Mouse (Mus musculus) MEL (cell line): ENCODE data around the gene Fxr2. TPM values are rescaled to one million over a fixed set of nuclear protein-coding genes. Genes with fewer than 3 reads are reported as not detected.
"Not testable (repeated sequence)": the region's sequence is repeated elsewhere in the genome, so short reads cannot be mapped to it uniquely, and the experiment has no call there.

ENCODE experiments used
- DNase-seq: peaks from one replicate; pipeline ENCODE4 v3.0.0; 2011; ENCODE audit warnings: low read depth, low spot score
- H3K27ac ChIP-seq: 2 replicates; pipeline ENCODE4 v1.5.1; 2012; ENCODE audit warnings: low read depth, mild to moderate bottlenecking, control low read depth, low read length, moderate library complexity; ENCODE audit not compliant: control insufficient read depth
- H3K27me3 ChIP-seq, 2 experiments: fragments of 150-350 bp in 1 of 2; sonication (generic) in 1 of 2; 2 replicates each; pipeline ENCODE4 v1.6.1; 2012; ENCODE audit warnings: low read length in 2 of 2, mild to moderate bottlenecking in 2 of 2, improper control_type of control experiment in 1 of 2, moderate library complexity in 1 of 2; ENCODE audit not compliant: insufficient read depth in 2 of 2, control insufficient read depth in 1 of 2
- H3K36me3 ChIP-seq, 2 experiments: 2 replicates each; pipeline ENCODE4 v1.6.1; 2012 to 2014; ENCODE audit warnings: low read length in 2 of 2, improper control_type of control experiment in 1 of 2, inconsistent platforms in 1 of 2, mild to moderate bottlenecking in 1 of 2; ENCODE audit not compliant: insufficient read depth in 2 of 2, control insufficient read depth in 1 of 2
- H3K4me1 ChIP-seq, 2 experiments: fragments of 150-350 bp in 1 of 2; sonication (generic) in 1 of 2; 2 replicates each; pipeline ENCODE4 v1.6.1; 2012; ENCODE audit warnings: low read length in 2 of 2, improper control_type of control experiment in 1 of 2, mild to moderate bottlenecking in 1 of 2; ENCODE audit not compliant: insufficient read depth in 2 of 2, control insufficient read depth in 1 of 2
- H3K4me3 ChIP-seq, 2 experiments: fragments of 150-350 bp in 1 of 2; sonication (generic) in 1 of 2; 2 replicates each; pipeline ENCODE4 v1.5.1; 2012; ENCODE audit warnings: low read depth in 2 of 2, low read length in 2 of 2, mild to moderate bottlenecking in 2 of 2, moderate library complexity in 2 of 2, control low read depth in 1 of 2, improper control_type of control experiment in 1 of 2; ENCODE audit not compliant: control insufficient read depth in 1 of 2, insufficient read depth in 1 of 2
- H3K79me2 ChIP-seq: 2 replicates; pipeline ENCODE4 v1.6.1; 2012; ENCODE audit warnings: mild to moderate bottlenecking, low read length, moderate library complexity; ENCODE audit not compliant: control insufficient read depth, poor library complexity, insufficient read depth
- H3K9ac ChIP-seq: 2 replicates; pipeline ENCODE4 v1.6.1; 2012; ENCODE audit warnings: low read depth, mild to moderate bottlenecking, control low read depth, low read length, moderate library complexity; ENCODE audit not compliant: control insufficient read depth, poor library complexity, severe bottlenecking
- H3K9me3 ChIP-seq: fragments of 150-350 bp; sonication (generic); replicated peaks from 2 replicates; pipeline ENCODE4 v1.6.1; 2012; ENCODE audit warnings: mild to moderate bottlenecking, low read length, improper control_type of control experiment, moderate library complexity; ENCODE audit not compliant: insufficient read depth
- CTCF ChIP-seq, 3 experiments: IDR thresholded peaks in 2 of 3; conservative IDR thresholded peaks in 1 of 3; 2 replicates each; pipeline ENCODE4 v1.5.1; 2011 to 2012; ENCODE audit warnings: low read length in 3 of 3, low read depth in 2 of 3, mild to moderate bottlenecking in 2 of 3, improper control_type of control experiment in 1 of 3, inconsistent platforms in 1 of 3, mixed read lengths in 1 of 3, moderate library complexity in 1 of 3; ENCODE audit not compliant: control insufficient read depth in 1 of 3, insufficient read depth in 1 of 3, poor library complexity in 1 of 3, severe bottlenecking in 1 of 3
- E2F4 ChIP-seq: IDR thresholded peaks from 2 replicates; pipeline ENCODE4 v1.6.1; 2011; ENCODE audit warnings: low read depth, low read length, improper control_type of control experiment, borderline replicate concordance
- ELF1 ChIP-seq: IDR thresholded peaks from 2 replicates; pipeline ENCODE4 v1.6.1; 2014; ENCODE audit warnings: low read depth, mild to moderate bottlenecking, inconsistent platforms, low read length, improper control_type of control experiment, moderate library complexity
- EP300 ChIP-seq, 2 experiments: IDR thresholded peaks; 2 replicates each; pipeline ENCODE4 v1.6.1; 2011; ENCODE audit warnings: improper control_type of control experiment in 2 of 2, low read length in 2 of 2, low read depth in 1 of 2, mild to moderate bottlenecking in 1 of 2
- ETS1 ChIP-seq: IDR thresholded peaks from 2 replicates; pipeline ENCODE4 v1.6.1; 2012; ENCODE audit warnings: low read depth, mild to moderate bottlenecking, inconsistent platforms, low read length, improper control_type of control experiment, moderate library complexity
- HCFC1 ChIP-seq: IDR thresholded peaks from 2 replicates; pipeline ENCODE4 v1.6.1; 2012; ENCODE audit warnings: low read depth, mild to moderate bottlenecking, inconsistent platforms, low read length, improper control_type of control experiment, moderate library complexity
- JUND ChIP-seq: IDR thresholded peaks from 2 replicates; pipeline ENCODE4 v1.6.1; 2011; ENCODE audit warnings: low read depth, mild to moderate bottlenecking, improper control_type of control experiment, low read length
- KAT2A ChIP-seq: conservative IDR thresholded peaks from 2 replicates; pipeline ENCODE4 v1.6.1; 2012; ENCODE audit warnings: low read depth, low read length, improper control_type of control experiment, inconsistent platforms
- MAFK ChIP-seq: IDR thresholded peaks from 2 replicates; pipeline ENCODE4 v1.6.1; 2011; ENCODE audit warnings: low read depth, mild to moderate bottlenecking, low read length, improper control_type of control experiment, borderline replicate concordance
- MAX ChIP-seq: IDR thresholded peaks from 2 replicates; pipeline ENCODE4 v1.6.1; 2011; ENCODE audit warnings: low read length, improper control_type of control experiment
- MAZ ChIP-seq: IDR thresholded peaks from 2 replicates; pipeline ENCODE4 v1.6.1; 2012; ENCODE audit warnings: low read depth, mild to moderate bottlenecking, inconsistent platforms, low read length, improper control_type of control experiment
- MEF2A ChIP-seq: IDR thresholded peaks from 2 replicates; pipeline ENCODE4 v1.6.1; 2014; ENCODE audit warnings: low read depth, mild to moderate bottlenecking, inconsistent platforms, low read length, improper control_type of control experiment; ENCODE audit not compliant: poor library complexity, insufficient replicate concordance, severe bottlenecking; ENCODE audit errors: extremely low read depth
- MXI1 ChIP-seq: IDR thresholded peaks from 2 replicates; pipeline ENCODE4 v1.6.1; 2011; ENCODE audit warnings: mild to moderate bottlenecking, low read depth, low read length, improper control_type of control experiment
- MYC ChIP-seq: IDR thresholded peaks from 2 replicates; pipeline ENCODE4 v1.6.1; 2011; ENCODE audit warnings: low read depth, mild to moderate bottlenecking, low read length, improper control_type of control experiment, moderate library complexity
- NELFE ChIP-seq: IDR thresholded peaks from 2 replicates; pipeline ENCODE4 v1.6.1; 2011; ENCODE audit warnings: low read depth, low read length, improper control_type of control experiment
- NRF1 ChIP-seq: IDR thresholded peaks from 2 replicates; pipeline ENCODE4 v1.6.1; 2014; ENCODE audit warnings: low read depth, mild to moderate bottlenecking, inconsistent platforms, low read length, improper control_type of control experiment, moderate library complexity; ENCODE audit not compliant: poor library complexity, insufficient read depth, severe bottlenecking
- POLR2A ChIP-seq, 2 experiments: IDR thresholded peaks; 2 replicates each; pipeline ENCODE4 v1.6.1; 2011 to 2012; ENCODE audit warnings: low read length in 2 of 2, mild to moderate bottlenecking in 2 of 2, control low read depth in 1 of 2, improper control_type of control experiment in 1 of 2, low read depth in 1 of 2, moderate library complexity in 1 of 2; ENCODE audit not compliant: control insufficient read depth in 1 of 2, insufficient read depth in 1 of 2, poor library complexity in 1 of 2
- POLR2AphosphoS5 ChIP-seq: IDR thresholded peaks from 2 replicates; pipeline ENCODE4 v1.6.1; 2012; ENCODE audit warnings: low read depth, borderline replicate concordance, mild to moderate bottlenecking, inconsistent platforms, low read length, moderate library complexity, mixed read lengths
- RAD21 ChIP-seq: IDR thresholded peaks from 2 replicates; pipeline ENCODE4 v1.6.1; 2011; ENCODE audit warnings: mild to moderate bottlenecking, low read depth, low read length, improper control_type of control experiment
- RCOR1 ChIP-seq: IDR thresholded peaks from 2 replicates; pipeline ENCODE4 v1.6.1; 2012; ENCODE audit warnings: low read depth, mild to moderate bottlenecking, inconsistent platforms, low read length, improper control_type of control experiment
- SIN3A ChIP-seq: IDR thresholded peaks from 2 replicates; pipeline ENCODE4 v1.6.1; 2012; ENCODE audit warnings: low read length, improper control_type of control experiment, inconsistent platforms
- SMC3 ChIP-seq: IDR thresholded peaks from 2 replicates; pipeline ENCODE4 v1.6.1; 2011; ENCODE audit warnings: low read depth, low read length, improper control_type of control experiment
- TAL1 ChIP-seq: IDR thresholded peaks from 2 replicates; pipeline ENCODE4 v1.6.1; 2012; ENCODE audit warnings: mild to moderate bottlenecking, inconsistent platforms, low read length, moderate library complexity, mixed read lengths
- TCF12 ChIP-seq: IDR thresholded peaks from 2 replicates; pipeline ENCODE4 v1.6.1; 2014; ENCODE audit warnings: low read depth, mild to moderate bottlenecking, inconsistent platforms, low read length, improper control_type of control experiment, moderate library complexity
- UBTF ChIP-seq: IDR thresholded peaks from 2 replicates; pipeline ENCODE4 v1.6.1; 2012; ENCODE audit warnings: low read depth, mild to moderate bottlenecking, inconsistent platforms, low read length, improper control_type of control experiment, moderate library complexity, borderline replicate concordance; ENCODE audit not compliant: insufficient read depth
- USF2 ChIP-seq, 2 experiments: IDR thresholded peaks; 2 replicates each; pipeline ENCODE4 v1.6.1; 2011 to 2012; ENCODE audit warnings: improper control_type of control experiment in 2 of 2, low read length in 2 of 2, borderline replicate concordance in 1 of 2, inconsistent platforms in 1 of 2, low read depth in 1 of 2, mild to moderate bottlenecking in 1 of 2; ENCODE audit not compliant: insufficient read depth in 1 of 2
- ZC3H11A ChIP-seq: IDR thresholded peaks from 2 replicates; pipeline ENCODE4 v1.6.1; 2012; ENCODE audit warnings: low read depth, mild to moderate bottlenecking, inconsistent platforms, low read length, improper control_type of control experiment
- ZKSCAN1 ChIP-seq: IDR thresholded peaks from 2 replicates; pipeline ENCODE4 v1.6.1; 2012; ENCODE audit warnings: low read depth, mild to moderate bottlenecking, inconsistent platforms, low read length, improper control_type of control experiment, moderate library complexity
- ZMIZ1 ChIP-seq: IDR thresholded peaks from 2 replicates; pipeline ENCODE4 v1.6.1; 2012; ENCODE audit warnings: low read depth, mild to moderate bottlenecking, inconsistent platforms, low read length, improper control_type of control experiment, moderate library complexity
- ZNF384 ChIP-seq: IDR thresholded peaks from 2 replicates; pipeline ENCODE4 v1.6.1; 2012; ENCODE audit warnings: low read depth, mild to moderate bottlenecking, inconsistent platforms, low read length, improper control_type of control experiment
- polyA plus RNA-seq, 2 experiments: library from polyadenylated mRNA; stranded (reverse) in 1 of 2; unstranded in 1 of 2; fragments of >175 nt in 1 of 2; fragments of >200 nt in 1 of 2; gene quantifications; 2 replicates each; pipeline versions ENCODE4 v1.2.1 to v1.2.4; 2012; ENCODE audit warnings: low replicate concordance in 2 of 2, low read depth in 1 of 2; ENCODE audit not compliant: insufficient read length in 2 of 2, insufficient read depth in 1 of 2, missing spikeins in 1 of 2
- total RNA-seq: library from RNA; depleted of rRNA; stranded (reverse); fragments of 300-350 nt; gene quantifications from 2 replicates; pipeline ENCODE4 v1.2.3, GENCODE M21; 2012

Fxr2 gene
- total and polyA plus RNA-seq, 3 experiments: 95.1 to 97.6 TPM; not detected in 1

- peaks cover 6 to 12% of the 10 kb centered on the region in 2 experiments for H3K4me1 ChIP-seq
- not testable (repeated sequence) for H3K4me3 ChIP-seq, H3K36me3 ChIP-seq, H3K9me3 ChIP-seq, H3K9ac ChIP-seq, H3K79me2 ChIP-seq, H3K27ac ChIP-seq, H3K27me3 ChIP-seq, DNase-seq
- 0 out of 2 replicates have a peak, but pooled peaks have one; percentile 20 for TF ChIP-seq ZNF384
Observed at GRCm38 (mm10) chr11:69624339-69624738, 8.5 kb upstream of the Fxr2 start.

- Histone ChIP-seq H3K4me1 (peaks cover 3 to 11% of the 10 kb centered on the region in 2 experiments; a peak in 3 of 4 replicates), H3K36me3 (peaks cover 0 to 8% of the 10 kb centered on the region in 2 experiments; a peak in 2 of 4 replicates), H3K27me3 (no peaks in the 10 kb centered on the region), H3K9ac (0 out of 2 replicates have a peak overlapping the region, but pooled peaks have one; percentile 23), H3K27ac (no peak overlapping the region), H3K79me2 (peaks cover 5% of the 10 kb centered on the region), H3K4me3 (peak overlapping the region in 1 of 2 experiments; percentile 12; a peak in 2 of 4 replicates), H3K9me3 (no peaks in the 10 kb centered on the region)
- DNase-seq: peak; percentile 90
- TF ChIP-seq JUND (no peak), UBTF (no peak), RCOR1 (no peak), NELFE (0 out of 2 replicates have a peak, but pooled peaks have one; percentile 20), MAFK (no peak), EP300 (IDR thresholded peaks at IDR 0.05; ENCODE audit: low read depth in 1 of 2, low read length in 2 of 2) (no peak), E2F4 (no peak), POLR2A (IDR thresholded peaks at IDR 0.05; ENCODE audit: control insufficient read depth in 1 of 2, insufficient read depth in 1 of 2, low read depth in 1 of 2, low read length in 2 of 2, poor library complexity in 1 of 2) (no peak), ELF1 (no peak), USF2 (IDR thresholded peaks at IDR 0.05; ENCODE audit: borderline replicate concordance in 1 of 2, insufficient read depth in 1 of 2, low read depth in 1 of 2, low read length in 2 of 2) (no peak), MAX (no peak), SIN3A (peak; percentile 69), KAT2A (no peak), ZKSCAN1 (no peak), CTCF (IDR thresholded peaks at IDR 0.05 in 2 of 3, conservative IDR thresholded peaks at IDR 0.05 in 1 of 3; ENCODE audit: control insufficient read depth in 1 of 3, insufficient read depth in 1 of 3, low read depth in 2 of 3, low read length in 3 of 3, poor library complexity in 1 of 3, severe bottlenecking in 1 of 3) (peak; percentile 94 to 97 (median 97)), ZMIZ1 (no peak), TCF12 (0 out of 2 replicates have a peak, but pooled peaks have one; percentile 14), ETS1 (no peak), NRF1 (0 out of 2 replicates have a peak, but pooled peaks have one; percentile 9), RAD21 (peak; percentile 55), ZC3H11A (peak; percentile 42; the same call in 1 of the 2 replicates), POLR2AphosphoS5 (no peak), SMC3 (peak; percentile 72), TAL1 (no peak), MYC (0 out of 2 replicates have a peak, but pooled peaks have one; percentile 41), HCFC1 (0 out of 2 replicates have a peak, but pooled peaks have one; percentile 28), MAZ (peak; percentile 36; the same call in 1 of the 2 replicates), MXI1 (no peak), ZNF384 (0 out of 2 replicates have a peak, but pooled peaks have one; percentile 40), MEF2A (no peak)
Observed at GRCm38 (mm10) chr11:69628286-69628685, 4.5 kb upstream of the Fxr2 start.
